Mouse (Mus musculus): Measurements from ENCODE around the gene Cldn7. TPM values are rescaled to one million over a fixed set of nuclear protein-coding genes. Genes with fewer than 3 reads are reported as not detected.
"Not testable (repeated sequence)": the region's sequence is repeated elsewhere in the genome, so short reads cannot be mapped to it uniquely, and the experiment has no call there.

Cldn7 gene
- polyA plus RNA-seq, 1 experiment from 2014 or later, result 86.4 TPM

- WGBS, result 1% methylated on average over 29 of the region's 29 CpGs
These were observed 17.1 kb upstream of the Cldn7 start for GRCm38 (mm10) chr11:69947337-69948065.

DNA sequence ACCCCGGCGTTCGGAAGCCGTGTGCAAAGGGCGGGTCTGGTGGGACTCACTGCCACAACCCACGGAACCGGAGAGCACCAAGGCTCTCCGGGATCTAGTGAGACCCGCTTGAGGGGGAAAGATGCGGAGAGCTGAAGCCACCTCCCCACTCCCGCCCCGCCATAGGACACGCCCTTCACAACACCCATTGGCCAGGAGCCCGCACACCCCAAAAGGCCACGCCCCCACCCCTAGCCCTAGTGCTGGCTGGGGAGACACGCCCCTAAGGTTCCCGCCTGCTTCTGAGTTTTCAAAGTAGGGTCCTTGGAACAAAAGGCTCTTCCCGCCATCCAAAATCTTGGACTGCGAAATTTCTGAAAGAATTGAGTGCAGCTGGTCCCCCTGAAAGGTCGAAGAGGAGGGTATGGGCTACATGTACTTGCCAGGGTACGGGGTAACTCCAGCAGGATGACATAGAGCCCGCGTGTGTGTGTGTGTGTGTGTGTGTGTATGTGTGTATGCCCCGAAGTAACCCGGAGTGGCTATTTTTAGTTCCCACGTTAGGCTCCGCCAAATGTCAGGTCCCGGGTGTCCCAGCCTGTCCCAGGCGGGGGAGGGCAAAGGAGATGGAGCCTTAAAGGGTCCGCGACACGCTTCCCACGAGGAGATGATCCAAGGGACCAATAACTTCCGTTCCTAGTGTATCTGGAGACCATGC is 16.4 kb upstream of the Cldn7 start, which contains the start of gene Slc2a4:
TSS of gene Slc2a4 (minus strand) at position 123 of the 697 bp plus-strand sequence.
- peak within 1 kb of the TSS; percentile 83 for H3K27ac ChIP-seq (ENCODE audit: low read depth)
- TF ChIP-seq CTCF (IDR thresholded peaks at IDR 0.05; ENCODE audit: low read depth), result no peak
- peak within 1 kb of the TSS; percentile 61 for H3K9ac ChIP-seq
- peak within 1 kb of the TSS; percentile 69 for H3K4me2 ChIP-seq
- H3K4me3 ChIP-seq (ENCODE audit: low read depth, low read length), result peak within 1 kb of the TSS; percentile 52
- no peaks in the 10 kb centered on the region for H3K27me3 ChIP-seq (ENCODE audit: insufficient read depth, low read length)
- H3K9me3 ChIP-seq (ENCODE audit: low read depth, low read length), result no peaks in the 10 kb centered on the region
- peaks cover 22% of the 10 kb centered on the region; the same call in 1 of the 2 replicates for H3K36me3 ChIP-seq (ENCODE audit: insufficient read depth)
- peak; percentile 92 for ATAC-seq (ENCODE audit: insufficient read depth)
- H3K4me1 ChIP-seq (ENCODE audit: insufficient read depth), result peaks cover 13% of the 10 kb centered on the region; the same call in 1 of the 2 replicates
- DNase-seq, result peak; percentile 98
- WGBS, result 1% methylated on average over 34 of the region's 34 CpGs

More at GRCm38 (mm10) chr11:69947337-69948065, 17.1 kb upstream of the Cldn7 start:
- Histone ChIP-seq H3K36me3 (ENCODE audit: insufficient read depth) (peaks cover 29% of the 10 kb centered on the region; the same call in 1 of the 2 replicates), H3K9ac (peak overlapping the region; percentile 61), H3K4me3 (ENCODE audit: low read depth, low read length) (peak overlapping the region; percentile 52), H3K27ac (ENCODE audit: low read depth) (peak overlapping the region; percentile 83), H3K9me3 (ENCODE audit: low read depth, low read length) (no peaks in the 10 kb centered on the region), H3K4me2 (peak overlapping the region; percentile 69), H3K27me3 (ENCODE audit: insufficient read depth, low read length) (no peaks in the 10 kb centered on the region), H3K4me1 (ENCODE audit: insufficient read depth) (peaks cover 13% of the 10 kb centered on the region; the same call in 1 of the 2 replicates)
- peak; percentile 48 for ATAC-seq (ENCODE audit: insufficient read depth)
- no peak for TF ChIP-seq CTCF (IDR thresholded peaks at IDR 0.05; ENCODE audit: low read depth)
- DNase-seq, result peak; percentile 83

DNA sequence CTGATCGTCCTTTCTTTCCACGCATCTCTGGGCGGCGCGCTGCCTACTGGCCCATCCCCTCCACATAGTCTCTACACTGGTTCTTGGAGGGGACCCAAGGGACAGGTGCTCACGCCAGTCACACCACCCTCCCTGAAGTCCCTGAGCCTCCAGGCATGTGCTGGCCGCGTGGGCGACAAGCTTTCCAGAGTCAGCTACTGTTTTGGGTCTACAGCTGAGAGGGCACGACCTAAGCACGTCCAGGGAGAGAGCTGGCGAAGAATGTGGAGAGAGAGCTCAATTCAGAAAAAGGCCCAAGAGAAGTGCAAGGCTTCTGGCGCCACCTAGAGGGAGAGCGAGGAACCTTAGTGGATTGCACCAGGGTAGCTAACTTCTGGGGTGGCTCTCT is 15.8 kb upstream of the Cldn7 start:
- peak overlapping the region; percentile 51 for H3K9ac ChIP-seq
- ATAC-seq (ENCODE audit: insufficient read depth), result peak; percentile 50
- 0% methylated on average over 14 of the region's 14 CpGs for WGBS
- peak overlapping the region; percentile 83 for H3K27ac ChIP-seq (ENCODE audit: low read depth)
- TF ChIP-seq CTCF (IDR thresholded peaks at IDR 0.05; ENCODE audit: low read depth), result peak; percentile 96
- H3K4me3 ChIP-seq (ENCODE audit: low read depth, low read length), result peak overlapping the region; percentile 52
- peak overlapping the region; percentile 69 for H3K4me2 ChIP-seq
- peak; percentile 97 for DNase-seq
- H3K4me1 ChIP-seq (ENCODE audit: insufficient read depth), result peaks cover 13% of the 10 kb centered on the region; the same call in 1 of the 2 replicates
- no peaks in the 10 kb centered on the region for H3K9me3 ChIP-seq (ENCODE audit: low read depth, low read length)
- H3K36me3 ChIP-seq (ENCODE audit: insufficient read depth), result peaks cover 22% of the 10 kb centered on the region; the same call in 1 of the 2 replicates
- no peaks in the 10 kb centered on the region for H3K27me3 ChIP-seq (ENCODE audit: insufficient read depth, low read length)

DNA sequence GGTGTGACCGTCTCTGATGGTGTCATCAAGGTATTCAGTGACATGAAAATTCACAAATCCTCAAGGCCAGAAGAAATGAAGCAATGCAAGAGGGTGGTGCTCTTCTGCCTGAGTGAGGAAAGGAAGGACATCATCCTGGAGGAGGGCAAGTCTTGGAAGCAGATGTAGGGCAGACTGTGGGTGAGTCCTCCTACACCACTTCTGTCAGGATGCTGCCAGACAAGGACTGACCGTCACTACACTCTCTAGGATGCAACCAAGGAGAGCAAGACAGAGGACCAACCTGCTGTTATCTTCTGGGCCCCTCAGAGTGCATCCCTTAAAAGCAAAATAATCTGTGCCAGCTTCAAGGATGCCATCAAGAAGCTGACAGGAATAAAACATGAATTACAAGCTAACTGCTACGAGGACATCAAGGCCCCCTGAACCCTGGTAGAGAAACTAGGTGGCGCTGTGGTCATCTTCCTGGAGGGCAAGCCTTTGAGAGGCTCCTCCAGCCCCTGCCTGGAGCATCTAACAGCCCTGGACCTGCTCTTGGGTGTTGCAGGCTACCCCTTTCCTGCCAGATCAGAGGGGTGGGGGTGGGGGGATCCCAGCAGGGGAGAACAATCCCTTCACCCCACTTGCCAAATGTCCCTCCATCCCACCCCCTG is 13.6 kb upstream of the Cldn7 start:
- peak; percentile 34; the same call in 1 of the 2 replicates for TF ChIP-seq CTCF (IDR thresholded peaks at IDR 0.05; ENCODE audit: low read depth)
- Histone ChIP-seq H3K4me2 (no peak overlapping the region), H3K9ac (no peak overlapping the region), H3K27me3 (ENCODE audit: insufficient read depth, low read length) (no peaks in the 10 kb centered on the region), H3K27ac (ENCODE audit: low read depth) (no peak overlapping the region), H3K36me3 (ENCODE audit: insufficient read depth) (no peaks in the 10 kb centered on the region), H3K9me3 (ENCODE audit: low read depth, low read length) (no peaks in the 10 kb centered on the region), H3K4me3 (ENCODE audit: low read depth, low read length) (no peak overlapping the region), H3K4me1 (ENCODE audit: insufficient read depth) (peaks cover 8% of the 10 kb centered on the region; the same call in 1 of the 2 replicates)
- WGBS, result 35% methylated on average over 4 of the region's 4 CpGs
- ATAC-seq (ENCODE audit: insufficient read depth), result no peak
- peak; percentile 52 for DNase-seq

GRCm38 (mm10) chr11:69952274-69952673 is 12.3 kb upstream of the Cldn7 start:
- no peak for ATAC-seq (ENCODE audit: insufficient read depth)
- no peaks in the 10 kb centered on the region for H3K27me3 ChIP-seq (ENCODE audit: insufficient read depth, low read length)
- H3K4me1 ChIP-seq (ENCODE audit: insufficient read depth), result no peaks in the 10 kb centered on the region
- H3K4me2 ChIP-seq, result no peak overlapping the region
- H3K4me3 ChIP-seq (ENCODE audit: low read depth, low read length), result no peak overlapping the region
- no peak overlapping the region for H3K9ac ChIP-seq
- H3K36me3 ChIP-seq (ENCODE audit: insufficient read depth), result no peaks in the 10 kb centered on the region
- H3K27ac ChIP-seq (ENCODE audit: low read depth), result no peak overlapping the region
- DNase-seq, result no peak
- no peaks in the 10 kb centered on the region for H3K9me3 ChIP-seq (ENCODE audit: low read depth, low read length)
- 57% methylated on average over 1 of the region's 1 CpGs for WGBS
- peak; percentile 38 for TF ChIP-seq CTCF (IDR thresholded peaks at IDR 0.05; ENCODE audit: low read depth)

- no peaks in the 10 kb centered on the region for H3K4me1 ChIP-seq (ENCODE audit: insufficient read depth)
- TF ChIP-seq CTCF (IDR thresholded peaks at IDR 0.05; ENCODE audit: low read depth), result no peak
- no peak overlapping the region for H3K4me2 ChIP-seq
- no peak for ATAC-seq (ENCODE audit: insufficient read depth)
- WGBS, result 39% methylated on average over 10 of the region's 11 CpGs
- H3K4me3 ChIP-seq (ENCODE audit: low read depth, low read length), result no peak overlapping the region
- DNase-seq, result peak; percentile 45
- H3K9ac ChIP-seq, result no peak overlapping the region
- H3K36me3 ChIP-seq (ENCODE audit: insufficient read depth), result no peaks in the 10 kb centered on the region
- H3K27ac ChIP-seq (ENCODE audit: low read depth), result no peak overlapping the region
- H3K9me3 ChIP-seq (ENCODE audit: low read depth, low read length), result no peaks in the 10 kb centered on the region
- no peaks in the 10 kb centered on the region for H3K27me3 ChIP-seq (ENCODE audit: insufficient read depth, low read length)
These were observed 11.2 kb upstream of the Cldn7 start for GRCm38 (mm10) chr11:69953267-69953915.

DNA sequence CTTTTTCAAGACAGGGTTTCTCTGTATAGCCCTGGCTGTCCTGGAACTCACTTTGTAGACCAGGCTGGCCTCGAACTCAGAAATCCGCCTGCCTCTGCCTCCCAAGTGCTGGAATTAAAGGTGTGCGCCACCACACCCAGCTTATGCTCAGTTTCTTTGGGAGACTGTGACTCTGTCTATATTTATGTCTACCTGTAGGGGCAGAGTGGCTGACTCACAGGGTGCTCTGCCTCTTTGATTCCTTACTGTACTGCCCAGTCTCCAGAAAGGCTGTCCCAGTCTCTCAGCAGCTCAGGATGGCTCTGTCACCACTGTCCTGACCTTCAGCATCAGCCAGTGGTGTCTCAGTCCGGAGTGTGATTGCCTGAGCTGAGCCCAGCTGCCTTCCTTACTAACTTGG is 9.0 kb upstream of the Cldn7 start:
- DNase-seq; H3K27me3 ChIP-seq (ENCODE audit: insufficient read depth, low read length); H3K4me2 ChIP-seq; H3K4me3 ChIP-seq (ENCODE audit: low read depth, low read length); ATAC-seq (ENCODE audit: insufficient read depth); H3K9me3 ChIP-seq (ENCODE audit: low read depth, low read length); H3K4me1 ChIP-seq (ENCODE audit: insufficient read depth); H3K27ac ChIP-seq (ENCODE audit: low read depth); H3K36me3 ChIP-seq (ENCODE audit: insufficient read depth); H3K9ac ChIP-seq: not testable (repeated sequence)
- WGBS, result 54% methylated on average over 3 of the region's 4 CpGs
